Mouse (Mus musculus): Measurements from ENCODE around the gene Tmem117.

GRCm38 (mm10) chr15:95101522-95101921 is 472.5 kb downstream of the Tmem117 start:
- TF ChIP-seq CTCF (IDR thresholded peaks at IDR 0.05; ENCODE audit: low read depth) (no peak), EP300 (optimal IDR thresholded peaks at IDR 0.05) (no peak)

Measured in stomach, postnatal 0 days (tissue).